Mouse (Mus musculus): ENCODE data around the gene Inip. TPM values are rescaled to one million over a fixed set of nuclear protein-coding genes. Genes with fewer than 3 reads are reported as not detected.

The Inip gene
- total and polyA plus RNA-seq, 2 experiments from 2014 or later: 20.3 to 40.5 TPM

- no peaks in the 10 kb centered on the region for H3K36me3 ChIP-seq (ENCODE audit: insufficient read depth, low read length)
- no peak for DNase-seq (ENCODE audit: low spot score)
- no peaks in the 10 kb centered on the region for H3K9me3 ChIP-seq (ENCODE audit: low read length)
- WGBS: 76% methylated on average over 4 of the region's 4 CpGs
- H3K4me3 ChIP-seq (ENCODE audit: low read length): no peak overlapping the region
- H3K4me2 ChIP-seq (ENCODE audit: low read depth, low read length): no peak overlapping the region
- no peak for ATAC-seq
- peaks cover 3% of the 10 kb centered on the region; the same call in 1 of the 2 replicates for H3K4me1 ChIP-seq (ENCODE audit: insufficient read depth, low read length)
- H3K27ac ChIP-seq: no peak overlapping the region
- H3K27me3 ChIP-seq (ENCODE audit: insufficient read depth, low read length): no peaks in the 10 kb centered on the region
- no peak for TF ChIP-seq CTCF (IDR thresholded peaks at IDR 0.05; ENCODE audit: low read depth)
- no peak overlapping the region for H3K9ac ChIP-seq (replicated peaks; ENCODE audit: low read length)
Measured at GRCm38 (mm10) chr4:59815121-59815810, 13.9 kb upstream of the Inip start.

GRCm38 (mm10) chr4:59814094-59814493 is 12.7 kb upstream of the Inip start:
- DNase-seq (ENCODE audit: low spot score) (no peak), ATAC-seq (no peak)
- no peaks in the 10 kb centered on the region for H3K27me3 ChIP-seq (ENCODE audit: insufficient read depth, low read length)
- H3K4me3 ChIP-seq (ENCODE audit: low read length): no peak overlapping the region
- no peak overlapping the region for H3K9ac ChIP-seq (replicated peaks; ENCODE audit: low read length)
- no peak for TF ChIP-seq CTCF (IDR thresholded peaks at IDR 0.05; ENCODE audit: low read depth)
- no peaks in the 10 kb centered on the region for H3K36me3 ChIP-seq (ENCODE audit: insufficient read depth, low read length)
- H3K4me2 ChIP-seq (ENCODE audit: low read depth, low read length): no peak overlapping the region
- H3K4me1 ChIP-seq (ENCODE audit: insufficient read depth, low read length): 0 out of 2 replicates have a peak, but pooled peaks cover 3% of the 10 kb centered on the region
- WGBS: 86% methylated on average over 7 of the region's 7 CpGs
- no peak overlapping the region for H3K27ac ChIP-seq
- H3K9me3 ChIP-seq (ENCODE audit: low read length): no peaks in the 10 kb centered on the region

- Histone ChIP-seq H3K27me3 (ENCODE audit: insufficient read depth, low read length) (no peaks in the 10 kb centered on the region), H3K9ac (replicated peaks; ENCODE audit: low read length) (no peak overlapping the region), H3K4me3 (ENCODE audit: low read length) (no peak overlapping the region), H3K36me3 (ENCODE audit: insufficient read depth, low read length) (no peaks in the 10 kb centered on the region), H3K4me1 (ENCODE audit: insufficient read depth, low read length) (peaks cover 9% of the 10 kb centered on the region; the same call in 1 of the 2 replicates), H3K9me3 (ENCODE audit: low read length) (no peaks in the 10 kb centered on the region), H3K27ac (no peak overlapping the region), H3K4me2 (ENCODE audit: low read depth, low read length) (no peak overlapping the region)
- WGBS: 68% methylated on average over 5 of the region's 5 CpGs
- TF ChIP-seq CTCF (IDR thresholded peaks at IDR 0.05; ENCODE audit: low read depth): peak; percentile 46; the same call in 1 of the 2 replicates
- ATAC-seq: no peak
- DNase-seq (ENCODE audit: low spot score): peak; percentile 23
Measured at GRCm38 (mm10) chr4:59808396-59808795, 7.0 kb upstream of the Inip start.

GRCm38 (mm10) chr4:59807521-59807920 is 6.1 kb upstream of the Inip start:
- Histone ChIP-seq H3K36me3 (ENCODE audit: insufficient read depth, low read length) (no peaks in the 10 kb centered on the region), H3K27ac (no peak overlapping the region), H3K4me3 (ENCODE audit: low read length) (peak overlapping the region; percentile 75; the same call in 1 of the 2 replicates), H3K4me1 (ENCODE audit: insufficient read depth, low read length) (peaks cover 9% of the 10 kb centered on the region; the same call in 1 of the 2 replicates), H3K9me3 (ENCODE audit: low read length) (no peaks in the 10 kb centered on the region), H3K4me2 (ENCODE audit: low read depth, low read length) (peak overlapping the region; percentile 77), H3K9ac (replicated peaks; ENCODE audit: low read length) (no peak overlapping the region), H3K27me3 (ENCODE audit: insufficient read depth, low read length) (no peaks in the 10 kb centered on the region)
- ATAC-seq (no peak), DNase-seq (ENCODE audit: low spot score) (no peak)
- 48% methylated on average over 2 of the region's 2 CpGs for WGBS
- no peak for TF ChIP-seq CTCF (IDR thresholded peaks at IDR 0.05; ENCODE audit: low read depth)

GRCm38 (mm10) chr4:59806879-59807195 is 5.4 kb upstream of the Inip start:
- Histone ChIP-seq H3K27me3 (ENCODE audit: insufficient read depth, low read length) (no peaks in the 10 kb centered on the region), H3K9me3 (ENCODE audit: low read length) (no peaks in the 10 kb centered on the region), H3K9ac (replicated peaks; ENCODE audit: low read length) (peak overlapping the region; percentile 86), H3K27ac (peak overlapping the region; percentile 72), H3K4me1 (ENCODE audit: insufficient read depth, low read length) (peaks cover 9% of the 10 kb centered on the region; the same call in 1 of the 2 replicates), H3K4me2 (ENCODE audit: low read depth, low read length) (peak overlapping the region; percentile 77), H3K36me3 (ENCODE audit: insufficient read depth, low read length) (no peaks in the 10 kb centered on the region), H3K4me3 (ENCODE audit: low read length) (peak overlapping the region; percentile 75)
- TF ChIP-seq CTCF (IDR thresholded peaks at IDR 0.05; ENCODE audit: low read depth): no peak
- DNase-seq (ENCODE audit: low spot score) (no peak), ATAC-seq (no peak)
- WGBS: 4% methylated on average over 9 of the region's 9 CpGs

GRCm38 (mm10) chr4:59805968-59806878 is 4.8 kb upstream of the Inip start:
- H3K4me1 ChIP-seq (ENCODE audit: insufficient read depth, low read length): peaks cover 9% of the 10 kb centered on the region; the same call in 1 of the 2 replicates
- 1% methylated on average over 56 of the region's 58 CpGs for WGBS
- ATAC-seq (peak; percentile 50), DNase-seq (ENCODE audit: low spot score) (peak; percentile 51)
- H3K4me2 ChIP-seq (ENCODE audit: low read depth, low read length): peak overlapping the region; percentile 77
- no peaks in the 10 kb centered on the region for H3K36me3 ChIP-seq (ENCODE audit: insufficient read depth, low read length)
- H3K9ac ChIP-seq (replicated peaks; ENCODE audit: low read length): peak overlapping the region; percentile 86
- peak overlapping the region; percentile 72 for H3K27ac ChIP-seq
- no peaks in the 10 kb centered on the region for H3K27me3 ChIP-seq (ENCODE audit: insufficient read depth, low read length)
- H3K9me3 ChIP-seq (ENCODE audit: low read length): no peaks in the 10 kb centered on the region
- TF ChIP-seq CTCF (IDR thresholded peaks at IDR 0.05; ENCODE audit: low read depth): no peak
- peak overlapping the region; percentile 75 for H3K4me3 ChIP-seq (ENCODE audit: low read length)

Measured in hindbrain, postnatal 0 days (tissue).